Mouse (Mus musculus) common myeloid progenitor, adult 5-6 weeks (primary cell): ENCODE results near the gene Vav3. TPM values are rescaled to one million over a fixed set of nuclear protein-coding genes. Genes with fewer than 3 reads are reported as not detected.
A peak's percentile ranks its signal among the peaks of the same experiment; 100 is the strongest.

Source experiments
- ATAC-seq: replicated peaks from 2 replicates; pipeline ENCODE4 v1.8.0; 2016; ENCODE audit warnings: low read depth, mild to moderate bottlenecking, moderate TSS enrichment, inconsistent platforms; ENCODE audit not compliant: poor library complexity, severe bottlenecking
- total RNA-seq: library from RNA; stranded (forward); fragments of 200-1000, 187-1606 nt; gene quantifications from 2 replicates; pipeline ENCODE4 v1.2.3, GENCODE M21; 2017

The Vav3 gene
- 50.2 and 68.2 TPM in 2 replicates for total RNA-seq

- ATAC-seq: peak; percentile 34
These were observed at the start of gene Vav3 for GRCm38 (mm10) chr3:109340274-109341070. Gene Vav3 (plus strand): TSS chr3:109340653.

- ATAC-seq: no peak
These were observed 41.6 kb upstream of the Vav3 start for GRCm38 (mm10) chr3:109298857-109299256.

- peak; percentile 43; the same call in 1 of the 2 replicates for ATAC-seq
These were observed 41.0 kb upstream of the Vav3 start for GRCm38 (mm10) chr3:109299303-109300074.

GRCm38 (mm10) chr3:109302059-109302458, 38.4 kb upstream of the Vav3 start:
- peak; percentile 46 for ATAC-seq

GRCm38 (mm10) chr3:109307406-109307805, 33.0 kb upstream of the Vav3 start:
- no peak for ATAC-seq

- peak; percentile 37; the same call in 1 of the 2 replicates for ATAC-seq
These were observed 32.0 kb upstream of the Vav3 start for GRCm38 (mm10) chr3:109308468-109308867.

GRCm38 (mm10) chr3:109309317-109310265, 30.9 kb upstream of the Vav3 start:
- no peak for ATAC-seq

GRCm38 (mm10) chr3:109311172-109311824, 29.2 kb upstream of the Vav3 start:
- ATAC-seq: peak; percentile 96

- ATAC-seq: peak; percentile 51; the same call in 1 of the 2 replicates
These were observed 28.6 kb upstream of the Vav3 start for GRCm38 (mm10) chr3:109311875-109312274.

GRCm38 (mm10) chr3:109313501-109313900, 27.0 kb upstream of the Vav3 start:
- no peak for ATAC-seq

- no peak for ATAC-seq
These were observed 18.2 kb upstream of the Vav3 start for GRCm38 (mm10) chr3:109322225-109322624.

GRCm38 (mm10) chr3:109323447-109324300, 16.8 kb upstream of the Vav3 start:
- peak; percentile 84 for ATAC-seq

GRCm38 (mm10) chr3:109327128-109327527, 13.3 kb upstream of the Vav3 start:
- ATAC-seq: no peak

- no peak for ATAC-seq
These were observed 7.7 kb upstream of the Vav3 start for GRCm38 (mm10) chr3:109332755-109333154.

- peak; percentile 40; the same call in 1 of the 2 replicates for ATAC-seq
These were observed 5.0 kb upstream of the Vav3 start for GRCm38 (mm10) chr3:109335470-109335869.

GRCm38 (mm10) chr3:109339290-109339689, 1.2 kb upstream of the Vav3 start:
- ATAC-seq: no peak

GRCm38 (mm10) chr3:109339941-109340273, 546 bp upstream of the Vav3 start:
- ATAC-seq: 0 out of 2 replicates have a peak, but pooled peaks have one; percentile 3

- no peak for ATAC-seq
These were observed 623 bp downstream of the Vav3 start for GRCm38 (mm10) chr3:109341071-109341480.

- peak; percentile 84 for ATAC-seq
These were observed 1.2 kb downstream of the Vav3 start for GRCm38 (mm10) chr3:109341631-109342030.
